Mouse (Mus musculus): ENCODE measurements around the gene Pla2g2f. TPM values are rescaled to one million over a fixed set of nuclear protein-coding genes. Genes with fewer than 3 reads are reported as not detected.

Gene Pla2g2f
- polyA plus RNA-seq, 1 experiment: not detected

DNA sequence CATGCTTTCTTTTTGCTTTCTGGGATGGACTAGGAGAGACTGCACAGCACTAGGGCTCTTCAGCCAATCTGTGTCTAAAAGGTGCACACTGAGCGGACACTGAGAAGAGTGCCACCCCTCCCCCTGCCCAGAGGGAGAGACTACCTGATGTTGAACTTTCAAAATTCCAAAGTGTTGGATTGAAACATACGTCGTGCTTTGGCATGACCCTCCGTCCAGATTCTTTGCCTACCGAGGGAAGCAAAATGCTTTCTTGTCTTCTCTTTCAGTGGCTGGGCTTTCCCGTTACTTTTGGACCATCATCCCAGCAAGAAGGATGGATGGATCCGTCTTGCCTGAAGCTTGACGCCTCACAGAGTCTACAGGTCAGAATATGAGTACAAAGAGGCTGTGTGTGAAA is 56.3 kb downstream of the Pla2g2f start:
- TF ChIP-seq CTCF (IDR thresholded peaks at IDR 0.05; ENCODE audit: control insufficient read depth, insufficient read depth, low read length) (no peak), POLR2A (IDR thresholded peaks at IDR 0.05; ENCODE audit: borderline replicate concordance, control insufficient read depth, low read depth, low read length) (no peak)
- Histone ChIP-seq H3K4me3 (replicated peaks; ENCODE audit: control insufficient read depth, low read depth, low read length) (no peak overlapping the region), H3K27ac (ENCODE audit: control insufficient read depth, insufficient read depth, low read depth, low read length, poor library complexity) (no peak overlapping the region), H3K4me1 (ENCODE audit: control insufficient read depth, insufficient read depth, low read length) (no peaks in the 10 kb centered on the region)
- 71% methylated on average over 8 of the region's 8 CpGs for WGBS

Other genes with a start within 250 kb of the Pla2g2f start
- not detected in 2 replicates for gene Vwa5b1, start 121.7 kb downstream of the Pla2g2f start, polyA plus RNA-seq (2011; ENCODE audit: insufficient read depth, insufficient read length, low replicate concordance, missing spikeins)
- gene Pla2g2c, start 32.8 kb downstream of the Pla2g2f start, polyA plus RNA-seq (2011; ENCODE audit: insufficient read depth, insufficient read length, low replicate concordance, missing spikeins): not detected in 2 replicates
- not detected in 2 replicates for gene Ubxn10, start 20.5 kb downstream of the Pla2g2f start, polyA plus RNA-seq (2011; ENCODE audit: insufficient read depth, insufficient read length, low replicate concordance, missing spikeins)
- gene Pla2g2d, start 18.1 kb upstream of the Pla2g2f start, polyA plus RNA-seq (2011; ENCODE audit: insufficient read depth, insufficient read length, low replicate concordance, missing spikeins): 0.75 and 1.1 TPM in 2 replicates
- not detected in 2 replicates for gene Pla2g5, start 105.9 kb upstream of the Pla2g2f start, polyA plus RNA-seq (2011; ENCODE audit: insufficient read depth, insufficient read length, low replicate concordance, missing spikeins)
- not detected in 2 replicates for gene Gm13030, start 116.3 kb upstream of the Pla2g2f start, polyA plus RNA-seq (2011; ENCODE audit: insufficient read depth, insufficient read length, low replicate concordance, missing spikeins)
- not detected in 2 replicates for gene Pla2g2e, start 120.3 kb upstream of the Pla2g2f start, polyA plus RNA-seq (2011; ENCODE audit: insufficient read depth, insufficient read length, low replicate concordance, missing spikeins)
- gene Otud3, start 156.3 kb upstream of the Pla2g2f start, polyA plus RNA-seq (2011; ENCODE audit: insufficient read depth, insufficient read length, low replicate concordance, missing spikeins): 2.9 and 6.3 TPM in 2 replicates
- not detected in 2 replicates for gene Rnf186, start 209.5 kb upstream of the Pla2g2f start, polyA plus RNA-seq (2011; ENCODE audit: insufficient read depth, insufficient read length, low replicate concordance, missing spikeins)
- gene Tmco4, start 215.3 kb upstream of the Pla2g2f start, polyA plus RNA-seq (2011; ENCODE audit: insufficient read depth, insufficient read length, low replicate concordance, missing spikeins): 2.7 and 6.0 TPM in 2 replicates

Measured in bone marrow, adult 2 months (tissue).